Mouse (Mus musculus) monocyte, adult 2 months (primary cell): ENCODE results near the gene Gm17622.

Experiments
- DNase-seq, 2 experiments: peaks; one replicate each; pipeline ENCODE4 v3.0.0; 2022; ENCODE audit warnings: low spot score in 2 of 2, low read depth in 1 of 2

Gm17622 gene

DNA sequence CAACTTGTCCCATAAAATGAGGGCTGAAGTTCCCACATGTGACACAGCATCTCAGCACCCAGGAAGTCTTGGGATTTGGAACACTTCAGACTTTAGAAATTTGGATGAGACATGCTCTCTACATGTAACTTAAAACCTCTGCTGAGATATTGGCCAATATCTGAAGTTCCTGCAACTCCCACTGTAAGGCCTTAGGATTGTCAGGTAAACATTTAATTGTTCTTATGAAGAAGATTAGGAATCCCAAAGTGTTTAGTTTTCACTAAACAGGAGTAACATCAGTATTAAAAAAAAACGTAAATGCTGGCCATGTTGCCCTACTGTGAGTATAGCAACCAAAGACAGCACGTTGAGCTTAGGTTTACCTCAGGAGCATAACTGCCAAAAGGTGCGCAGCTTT lies at the start of gene Gm17622:
Gene Gm17622 (plus strand): TSS at position 301 of the 400 bp plus-strand sequence.
- no peak for DNase-seq

GRCm38 (mm10) chr13:96450205-96450856 lies 40.2 kb upstream of the Gm17622 start:
- no peak for DNase-seq

GRCm38 (mm10) chr13:96450869-96451268 lies 39.7 kb upstream of the Gm17622 start:
- no peak for DNase-seq

- DNase-seq, result no peak
Measured at GRCm38 (mm10) chr13:96451386-96452140, 39.0 kb upstream of the Gm17622 start.

DNA sequence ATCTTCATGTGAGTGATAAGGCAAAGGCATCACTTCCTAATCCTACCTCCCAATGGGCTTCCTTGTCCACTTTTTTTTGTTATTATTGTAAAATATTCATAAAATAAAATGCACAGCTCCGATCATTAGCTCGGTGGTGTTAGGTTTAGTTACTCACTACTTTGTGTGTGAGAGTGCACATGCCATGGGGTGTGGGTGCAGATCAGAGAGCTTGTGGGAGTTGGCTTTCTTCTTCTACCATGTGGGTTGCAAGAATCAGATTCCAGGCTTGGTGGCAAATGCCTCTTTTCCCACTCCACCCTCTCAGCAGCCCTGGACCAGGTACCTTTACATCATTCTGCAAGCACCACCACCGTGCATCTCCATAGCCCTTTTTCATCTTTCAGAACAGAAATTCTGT lies 37.9 kb upstream of the Gm17622 start:
- no peak for DNase-seq

DNA sequence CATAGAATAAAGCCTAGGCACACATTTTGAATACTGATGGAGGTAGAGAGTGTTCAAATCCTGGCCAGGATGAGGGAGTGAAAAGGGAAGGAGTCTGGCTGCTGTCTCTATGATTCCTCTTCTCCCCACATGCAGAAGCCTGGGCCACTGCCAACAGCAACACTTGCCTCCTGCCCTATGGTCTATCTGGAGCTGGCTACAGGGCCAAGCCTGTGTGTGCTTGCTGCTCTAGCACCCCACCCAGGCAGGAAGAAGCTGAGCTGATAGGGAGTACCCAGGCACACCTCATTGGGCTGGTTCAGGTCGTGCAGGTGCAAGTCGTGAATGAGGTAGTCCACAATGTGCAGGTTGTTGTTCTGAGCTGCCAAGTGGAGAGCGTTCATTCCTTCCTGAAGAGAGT lies 36.2 kb upstream of the Gm17622 start:
- no peak for DNase-seq

GRCm38 (mm10) chr13:96457566-96457965 lies 33.0 kb upstream of the Gm17622 start:
- DNase-seq, result no peak

GRCm38 (mm10) chr13:96458018-96458417 lies 32.5 kb upstream of the Gm17622 start:
- DNase-seq, result no peak

- no peak for DNase-seq
Measured at GRCm38 (mm10) chr13:96458606-96459005, 31.9 kb upstream of the Gm17622 start.

DNA sequence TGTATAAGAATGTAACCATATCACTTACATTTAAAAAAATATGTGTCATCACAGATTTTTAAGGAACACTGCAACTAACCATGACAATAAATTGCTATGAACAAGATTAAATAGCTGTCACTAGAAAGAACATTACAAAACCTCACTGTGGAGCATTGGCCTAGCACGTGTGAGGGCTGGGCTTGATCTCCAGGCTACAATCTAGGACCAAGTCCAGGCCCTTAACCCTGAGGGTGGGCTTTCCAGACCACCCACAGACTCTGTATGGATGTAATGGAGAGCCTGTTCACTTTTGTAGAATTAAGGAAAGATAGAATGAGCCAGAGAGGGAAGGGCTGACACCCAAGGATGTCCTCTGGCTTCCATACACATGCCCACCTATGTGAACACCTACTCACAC lies 27.9 kb upstream of the Gm17622 start:
- DNase-seq, result no peak

DNA sequence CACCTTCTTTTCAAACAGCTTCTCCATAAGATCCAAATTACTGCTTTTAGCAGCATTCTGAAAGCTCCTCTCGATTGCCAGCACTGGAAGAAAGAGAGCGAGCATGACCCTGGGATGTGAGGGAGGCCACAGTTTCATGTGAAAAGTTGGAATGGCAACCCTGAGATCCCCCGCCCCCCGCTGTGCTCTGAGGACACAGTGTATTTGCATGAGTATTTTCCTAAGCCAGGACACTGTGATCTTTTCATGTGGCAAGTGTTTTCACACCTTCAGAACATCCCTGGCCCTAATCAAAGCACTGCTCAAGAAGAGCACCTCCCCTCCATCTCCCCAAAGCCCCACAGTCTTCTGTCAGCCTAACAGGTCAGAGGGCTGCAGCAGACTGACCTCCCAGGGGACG lies 25.2 kb upstream of the Gm17622 start:
- no peak for DNase-seq

DNA sequence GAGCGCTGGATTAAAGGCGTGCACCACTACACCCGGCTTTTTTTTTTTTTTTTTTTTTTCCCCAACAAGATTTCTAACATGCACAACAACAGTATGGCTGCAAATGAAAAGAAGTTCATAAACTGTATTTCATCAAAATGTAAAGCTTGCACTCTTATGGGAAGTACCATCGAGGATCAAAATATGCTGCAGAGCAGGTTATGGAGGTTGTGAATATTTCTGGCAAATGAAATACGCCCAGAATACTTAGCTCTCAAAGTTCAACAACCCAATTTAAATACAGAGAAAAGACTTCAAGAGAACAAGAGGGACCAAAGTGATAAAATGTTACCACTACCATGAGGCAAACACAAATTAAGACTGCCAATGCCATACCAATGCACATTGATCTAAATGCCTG lies 21.9 kb upstream of the Gm17622 start:
- DNase-seq, result no peak

DNA sequence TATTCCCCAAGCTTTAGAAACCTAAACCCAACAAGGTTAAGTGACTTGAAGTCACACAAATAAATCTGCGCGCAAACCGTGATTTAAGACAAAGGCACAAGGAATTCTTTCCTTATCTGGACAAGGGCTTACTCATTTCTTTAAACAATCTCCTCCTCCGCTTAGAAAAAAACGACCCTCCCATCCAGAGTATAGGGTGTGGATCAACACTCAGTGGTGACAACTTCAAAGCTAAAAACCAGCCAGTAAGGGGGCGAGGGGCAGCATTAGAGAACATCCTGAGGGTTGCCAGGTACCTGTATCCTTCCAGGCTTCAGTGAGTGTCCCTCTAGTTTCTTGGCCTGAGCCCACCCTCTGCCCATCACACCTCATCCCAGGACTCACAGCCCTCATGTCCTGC lies 20.0 kb upstream of the Gm17622 start:
- no peak for DNase-seq

DNA sequence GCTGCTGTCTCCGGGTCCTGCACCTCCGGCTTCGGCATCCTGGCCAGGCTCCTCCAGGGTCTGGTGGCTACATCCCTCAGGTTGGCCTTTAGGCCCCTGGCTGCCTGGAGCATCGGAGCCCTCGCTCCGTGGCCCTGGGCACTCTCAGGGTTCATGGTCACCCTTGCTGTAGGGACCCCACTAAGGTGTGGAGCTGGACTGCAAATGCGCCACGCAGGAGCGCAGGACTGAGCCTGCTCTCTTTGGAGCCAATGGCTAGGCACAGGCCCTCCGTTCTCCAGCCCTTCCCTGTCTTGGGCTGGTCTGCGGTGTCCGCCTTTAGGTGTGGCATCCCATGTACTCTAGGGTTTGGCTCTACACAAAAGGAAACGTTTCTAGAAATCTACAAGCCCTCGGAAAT lies 19.6 kb upstream of the Gm17622 start, which contains the start of gene Ankdd1b:
Gene Ankdd1b (minus strand): TSS at position 242 of the 400 bp plus-strand sequence.
- no peak for DNase-seq

DNA sequence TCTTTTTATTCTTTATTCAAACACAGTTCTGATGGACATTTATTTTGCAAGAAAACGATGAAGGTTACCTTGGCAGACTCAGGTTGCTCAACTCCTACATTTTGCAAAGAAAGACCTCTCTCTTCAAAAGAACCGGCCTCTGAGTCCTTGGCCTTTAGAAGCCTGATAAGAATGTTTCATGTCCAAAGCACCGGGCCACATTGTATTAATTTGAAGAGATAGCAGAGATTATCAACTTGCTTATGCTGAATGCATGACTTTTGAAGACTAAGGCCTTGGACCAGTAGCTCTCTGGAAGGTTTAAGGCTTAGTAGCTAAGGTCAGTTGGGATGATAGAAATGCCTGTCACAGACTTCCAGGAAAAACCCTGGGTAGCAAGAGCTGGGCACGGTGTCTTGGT lies 13.3 kb upstream of the Gm17622 start:
- no peak for DNase-seq

DNA sequence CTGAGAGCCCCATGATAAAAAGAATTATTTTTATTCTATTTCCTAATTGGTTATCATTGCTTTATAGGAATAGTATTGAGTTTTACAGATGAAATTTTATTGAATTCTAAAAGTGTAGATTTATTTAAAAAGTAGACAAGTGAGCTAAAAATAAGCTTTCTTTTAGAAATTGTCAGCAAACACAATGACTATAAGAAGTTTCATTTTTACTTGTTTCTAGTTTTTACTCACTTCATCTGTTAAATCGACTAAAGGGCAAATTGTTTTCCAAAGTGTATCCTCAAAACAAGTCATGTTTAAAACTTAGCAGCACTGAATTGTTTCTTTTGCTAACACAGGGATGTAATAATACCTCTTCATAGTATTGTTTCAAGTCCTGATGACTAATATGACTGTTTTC lies 11.5 kb upstream of the Gm17622 start:
- no peak for DNase-seq

DNA sequence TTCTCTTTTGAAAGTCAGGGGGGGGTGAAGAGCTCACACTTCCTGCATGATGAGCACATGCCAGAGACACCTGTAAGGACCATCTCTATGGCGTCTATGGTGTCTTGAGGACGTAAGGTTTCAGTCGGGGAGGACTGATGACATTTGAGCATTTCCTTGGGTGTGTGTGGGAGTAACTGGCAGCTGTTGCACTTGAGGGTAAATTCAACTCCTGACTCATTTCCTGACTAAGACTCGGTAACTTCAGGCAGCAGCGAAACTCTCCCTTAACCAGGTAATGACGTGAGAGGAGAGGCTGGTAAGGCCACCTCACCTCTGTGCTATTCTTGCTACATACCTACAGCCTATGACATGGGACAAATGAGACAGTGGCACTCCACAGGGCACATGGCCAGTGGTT lies 3.3 kb upstream of the Gm17622 start:
- no peak for DNase-seq

DNA sequence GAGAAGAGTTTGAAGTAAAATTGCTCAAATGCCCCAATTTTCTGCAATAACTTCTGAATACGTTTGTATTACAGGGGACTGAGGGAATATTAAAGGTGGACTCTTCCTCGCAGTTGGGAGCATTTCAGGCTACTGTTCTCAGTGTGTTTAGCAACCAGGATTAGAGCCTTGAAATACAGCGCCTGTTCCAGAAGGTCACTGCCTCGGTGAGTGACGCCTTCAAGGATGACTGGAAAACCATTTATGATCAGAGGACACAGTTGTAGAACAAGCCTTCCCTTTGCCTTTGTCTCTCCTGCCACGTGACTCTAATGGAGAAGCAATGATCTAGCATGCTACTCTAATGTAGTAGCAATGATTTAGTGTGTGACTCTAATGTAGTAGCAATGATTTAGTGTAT lies 2.6 kb upstream of the Gm17622 start:
- DNase-seq, result no peak

GRCm38 (mm10) chr13:96496630-96497029 lies 6.1 kb downstream of the Gm17622 start:
- no peak for DNase-seq

- DNase-seq, result no peak
Measured at GRCm38 (mm10) chr13:96499891-96500290, 9.4 kb downstream of the Gm17622 start.

DNA sequence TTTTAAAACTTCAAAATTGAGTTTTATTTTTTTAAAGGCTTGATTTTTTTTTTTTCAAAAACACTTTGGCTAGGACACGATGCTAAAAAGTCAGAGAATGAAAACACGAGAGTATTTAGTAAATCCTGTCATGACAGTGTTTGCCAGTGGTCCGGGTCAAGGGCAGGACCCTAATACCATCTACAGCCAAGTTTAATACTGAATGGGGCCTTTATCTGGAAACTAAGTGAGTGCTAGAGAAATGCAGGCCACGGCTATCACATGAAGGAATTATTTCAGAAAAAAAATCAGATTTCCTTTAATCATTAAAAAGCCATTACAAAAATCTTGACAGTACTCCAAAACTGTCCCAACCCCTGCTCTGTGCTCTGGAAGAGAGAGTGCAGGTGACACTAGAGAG lies 15.1 kb downstream of the Gm17622 start:
- no peak for DNase-seq

GRCm38 (mm10) chr13:96506313-96506712 lies 15.8 kb downstream of the Gm17622 start:
- DNase-seq, result no peak

GRCm38 (mm10) chr13:96507541-96507940 lies 17.0 kb downstream of the Gm17622 start:
- DNase-seq, result no peak
